Mouse (Mus musculus) heart, embryonic 14.5 days (tissue): ENCODE results near the gene Rasgef1b. TPM values are rescaled to one million over a fixed set of nuclear protein-coding genes. Genes with fewer than 3 reads are reported as not detected.

Source experiments
- ATAC-seq: fragments of 200-750 bp; cut with Nextera tagmentation; 2 replicates; pipeline ENCODE4 v1.8.0; 2017; ENCODE audit warnings: low read depth, moderate TSS enrichment; ENCODE audit not compliant: insufficient number of reproducible peaks, insufficient read depth, low FRiP score
- H3K27ac ChIP-seq, 2 experiments: fragments of 200-500 bp in 1 of 2; fragments of 300-500 bp in 1 of 2; sonication (generic) in 1 of 2; replicated peaks in 1 of 2; 2 replicates each; pipeline ENCODE4 v1.5.1; 2012 to 2014; ENCODE audit warnings: low read depth in 2 of 2, low read length in 2 of 2, control low read depth in 1 of 2, mild to moderate bottlenecking in 1 of 2, mixed read lengths in 1 of 2; ENCODE audit not compliant: control insufficient read depth in 1 of 2, insufficient read depth in 1 of 2
- H3K27me3 ChIP-seq: fragments of 300-500 bp; sonication (generic); 2 replicates; pipeline ENCODE4 v1.6.1; 2014; ENCODE audit warnings: mild to moderate bottlenecking, low read length, control low read depth; ENCODE audit not compliant: control insufficient read depth, insufficient read depth
- H3K36me3 ChIP-seq: fragments of 300-500 bp; sonication (generic); 2 replicates; pipeline ENCODE4 v1.6.1; 2014; ENCODE audit warnings: mild to moderate bottlenecking, control low read depth, low read length, mixed read lengths; ENCODE audit not compliant: control insufficient read depth, insufficient read depth
- H3K4me1 ChIP-seq, 2 experiments: fragments of 200-500 bp in 1 of 2; fragments of 300-500 bp in 1 of 2; sonication (generic) in 1 of 2; 2 replicates each; pipeline ENCODE4 v1.6.1; 2012 to 2014; ENCODE audit warnings: low read length in 2 of 2, control low read depth in 1 of 2, mixed read lengths in 1 of 2; ENCODE audit not compliant: control insufficient read depth in 2 of 2, insufficient read depth in 2 of 2
- H3K4me2 ChIP-seq: fragments of 300-500 bp; sonication (generic); 2 replicates; pipeline ENCODE4 v1.6.1; 2014; ENCODE audit warnings: mild to moderate bottlenecking, low read length
- H3K4me3 ChIP-seq, 2 experiments: fragments of 200-500 bp in 1 of 2; fragments of 300-500 bp in 1 of 2; sonication (generic) in 1 of 2; 2 replicates each; pipeline ENCODE4 v1.5.1; 2012 to 2014; ENCODE audit warnings: low read length in 2 of 2, mild to moderate bottlenecking in 2 of 2, control low read depth in 1 of 2, low read depth in 1 of 2, moderate library complexity in 1 of 2; ENCODE audit not compliant: control insufficient read depth in 1 of 2, insufficient read depth in 1 of 2
- H3K9ac ChIP-seq: fragments of 300-500 bp; sonication (generic); 2 replicates; pipeline ENCODE4 v1.6.1; 2014; ENCODE audit warnings: mild to moderate bottlenecking, low read length
- H3K9me3 ChIP-seq: fragments of 300-500 bp; sonication (generic); 2 replicates; pipeline ENCODE4 v1.6.1; 2016; ENCODE audit warnings: low read length, control low read depth; ENCODE audit not compliant: control insufficient read depth
- WGBS: fragments of 180-500 bp; shearing (Covaris S2); extraction: QIAGEN DNeasy Blood & Tissue Kit; methylation state at CpG from one replicate; pipeline ENCODE4 v1.1.7; 2014; 5-methylcytosine and 5-hydroxymethylcytosine counted together
- polyA plus RNA-seq: library from polyadenylated mRNA; unstranded; fragments of >200 nt; fragmentation: Nextera tagmentation; extraction: Ambion mirVana; gene quantifications from 2 replicates; pipeline ENCODE4 v1.2.1, GENCODE M21; 2014

Gene Rasgef1b
- polyA plus RNA-seq, 1 experiment from 2014 or later, result 45.9 TPM

- 4% methylated on average over 15 of the region's 15 CpGs for WGBS
- Histone ChIP-seq H3K4me3 (peak overlapping the region; percentile 32 to 35), H3K4me2 (peak overlapping the region; percentile 67), H3K36me3 (no peaks in the 10 kb centered on the region), H3K9ac (peak overlapping the region; percentile 63), H3K4me1 (peaks cover 5 to 15% of the 10 kb centered on the region in 2 experiments), H3K27ac (peak overlapping the region; percentile 82 to 92), H3K27me3 (no peaks in the 10 kb centered on the region), H3K9me3 (no peaks in the 10 kb centered on the region)
- peak; percentile 91 for ATAC-seq
Observed at GRCm38 (mm10) chr5:99339790-99340189, 389.1 kb downstream of the Rasgef1b start.

DNA sequence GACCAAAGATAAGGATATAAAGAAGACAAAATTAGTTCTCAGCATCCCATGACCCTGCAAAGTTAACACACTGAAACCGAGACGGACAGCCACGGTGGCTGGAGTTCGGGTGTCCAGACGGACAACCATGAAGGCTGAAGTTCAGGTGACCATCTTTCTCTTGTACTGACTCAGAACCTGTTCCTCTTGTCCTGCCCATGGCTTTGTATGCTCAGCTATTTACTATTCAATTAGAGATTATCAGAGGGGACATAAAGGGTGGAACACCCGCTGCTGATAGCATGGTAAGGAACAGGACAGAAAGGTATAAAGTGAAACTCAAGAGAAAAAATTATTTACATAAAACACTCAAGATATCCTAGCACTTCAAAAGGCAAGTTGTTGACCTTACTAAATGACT is 390.0 kb downstream of the Rasgef1b start:
- 89% methylated on average over 6 of the region's 6 CpGs for WGBS
- no peak overlapping the region for H3K4me2 ChIP-seq
- no peaks in the 10 kb centered on the region for H3K9me3 ChIP-seq
- no peaks in the 10 kb centered on the region for H3K36me3 ChIP-seq
- H3K4me1 ChIP-seq, result peaks cover 5 to 15% of the 10 kb centered on the region in 2 experiments
- no peak overlapping the region for H3K4me3 ChIP-seq
- H3K27ac ChIP-seq, result no peak overlapping the region
- no peak overlapping the region for H3K9ac ChIP-seq
- ATAC-seq, result no peak
- no peaks in the 10 kb centered on the region for H3K27me3 ChIP-seq

- Histone ChIP-seq H3K27ac (no peak overlapping the region), H3K4me1 (peaks cover 5 to 15% of the 10 kb centered on the region in 2 experiments), H3K4me2 (no peak overlapping the region), H3K9ac (no peak overlapping the region), H3K36me3 (no peaks in the 10 kb centered on the region), H3K9me3 (no peaks in the 10 kb centered on the region), H3K27me3 (no peaks in the 10 kb centered on the region), H3K4me3 (no peak overlapping the region)
- WGBS, result 65% methylated on average over 11 of the region's 11 CpGs
- ATAC-seq, result no peak
Observed at GRCm38 (mm10) chr5:99336427-99336826, 392.4 kb downstream of the Rasgef1b start.

DNA sequence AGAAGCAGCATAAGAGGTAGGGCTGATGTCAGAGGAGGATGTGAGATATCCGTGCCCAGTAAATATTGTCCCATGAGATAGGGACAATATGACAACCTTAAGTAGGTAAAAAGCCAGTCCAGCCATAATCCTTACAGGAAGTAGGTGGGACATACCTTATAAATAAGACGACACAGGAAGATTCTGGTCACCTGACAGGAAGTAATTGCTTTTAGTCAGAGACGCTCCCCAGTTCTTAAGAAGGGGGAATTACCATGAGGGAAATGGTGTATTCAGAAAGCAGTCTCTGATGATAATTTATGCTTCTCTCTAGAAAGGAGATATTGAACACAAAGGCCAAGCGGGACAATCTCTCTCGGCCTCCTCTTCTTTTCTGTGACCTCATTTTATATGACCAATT is 394.8 kb downstream of the Rasgef1b start:
- Histone ChIP-seq H3K9me3 (no peaks in the 10 kb centered on the region), H3K4me3 (no peak overlapping the region), H3K27me3 (no peaks in the 10 kb centered on the region), H3K4me2 (no peak overlapping the region), H3K4me1 (peaks cover 0 to 4% of the 10 kb centered on the region in 2 experiments; a peak in 2 of 4 replicates), H3K9ac (no peak overlapping the region), H3K27ac (no peak overlapping the region), H3K36me3 (no peaks in the 10 kb centered on the region)
- 82% methylated on average over 5 of the region's 5 CpGs for WGBS
- ATAC-seq, result no peak

- H3K4me1 ChIP-seq, result no peaks in the 10 kb centered on the region; a peak in 1 of 4 replicates
- H3K9me3 ChIP-seq, result no peaks in the 10 kb centered on the region
- H3K27ac ChIP-seq, result no peak overlapping the region
- H3K4me2 ChIP-seq, result no peak overlapping the region
- WGBS, result 90% methylated on average over 2 of the region's 2 CpGs
- H3K9ac ChIP-seq, result no peak overlapping the region
- no peak overlapping the region for H3K4me3 ChIP-seq
- no peaks in the 10 kb centered on the region for H3K27me3 ChIP-seq
- no peak for ATAC-seq
- H3K36me3 ChIP-seq, result no peaks in the 10 kb centered on the region
Observed at GRCm38 (mm10) chr5:99332021-99332420, 396.8 kb downstream of the Rasgef1b start.

DNA sequence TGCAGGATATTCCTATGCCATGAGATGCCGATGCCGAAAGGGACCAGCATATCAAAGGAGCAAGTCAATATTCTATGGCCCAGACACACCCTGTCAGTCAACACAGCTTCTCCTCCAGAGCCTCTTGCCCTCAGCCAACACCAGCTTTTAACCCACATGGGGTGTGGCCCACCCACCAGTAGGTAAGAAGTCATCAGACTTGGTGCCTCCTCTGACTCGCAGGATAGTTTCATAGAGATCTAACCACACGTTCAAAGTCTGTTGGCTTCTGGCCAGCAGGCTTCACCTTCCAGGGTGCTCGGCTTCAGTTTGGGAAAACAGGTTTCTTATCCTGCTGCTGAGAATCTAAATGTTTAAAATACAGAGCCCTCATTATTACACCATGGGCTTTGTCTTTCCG is 399.8 kb downstream of the Rasgef1b start:
- H3K4me3 ChIP-seq, result no peak overlapping the region

DNA sequence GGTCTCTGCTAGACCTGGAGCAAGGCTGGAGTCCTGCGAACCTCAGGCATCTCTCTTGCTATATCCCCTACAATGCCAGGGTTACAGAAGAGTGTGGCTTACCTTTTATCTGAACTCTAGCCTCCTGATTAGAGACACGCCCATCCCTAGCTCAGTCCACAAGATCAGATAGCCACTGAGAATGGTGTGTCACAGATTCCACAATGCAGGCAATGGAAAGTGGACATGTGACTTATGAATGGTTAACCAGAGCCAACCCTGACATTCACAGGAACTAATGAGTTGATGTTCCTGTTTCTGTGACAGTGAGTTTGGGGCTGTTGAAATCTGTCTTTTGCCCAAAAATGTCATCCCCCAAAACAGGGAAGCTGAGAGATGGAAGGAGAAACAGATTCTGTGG is 401.8 kb downstream of the Rasgef1b start:
- H3K4me2 ChIP-seq, result no peak overlapping the region
- H3K4me3 ChIP-seq, result no peak overlapping the region
- H3K27me3 ChIP-seq, result no peaks in the 10 kb centered on the region
- no peak overlapping the region for H3K9ac ChIP-seq
- no peak for ATAC-seq
- H3K4me1 ChIP-seq, result no peaks in the 10 kb centered on the region; a peak in 1 of 4 replicates
- H3K36me3 ChIP-seq, result no peaks in the 10 kb centered on the region
- WGBS, result 69% methylated on average over 2 of the region's 2 CpGs
- no peaks in the 10 kb centered on the region for H3K9me3 ChIP-seq
- no peak overlapping the region for H3K27ac ChIP-seq

More for the DNA sequence above, 399.8 kb downstream of the Rasgef1b start:
- WGBS, result 65% methylated on average over 6 of the region's 6 CpGs
- no peak for ATAC-seq
- H3K27me3 ChIP-seq, result no peaks in the 10 kb centered on the region
- H3K9ac ChIP-seq, result no peak overlapping the region
- H3K4me2 ChIP-seq, result no peak overlapping the region
- H3K9me3 ChIP-seq, result no peaks in the 10 kb centered on the region
- H3K27ac ChIP-seq, result no peak overlapping the region
- H3K4me1 ChIP-seq, result no peaks in the 10 kb centered on the region; a peak in 1 of 4 replicates
- no peaks in the 10 kb centered on the region for H3K36me3 ChIP-seq

GRCm38 (mm10) chr5:99325301-99325700 is 403.6 kb downstream of the Rasgef1b start:
- H3K4me3 ChIP-seq, result no peak overlapping the region
- H3K27ac ChIP-seq, result no peak overlapping the region
- H3K9me3 ChIP-seq, result no peaks in the 10 kb centered on the region
- ATAC-seq, result no peak
- no peaks in the 10 kb centered on the region for H3K27me3 ChIP-seq
- H3K4me2 ChIP-seq, result no peak overlapping the region
- H3K36me3 ChIP-seq, result no peaks in the 10 kb centered on the region
- no peaks in the 10 kb centered on the region; a peak in 1 of 4 replicates for H3K4me1 ChIP-seq
- no peak overlapping the region for H3K9ac ChIP-seq
